Mouse (Mus musculus): ENCODE data around the gene Hoxa10. TPM values are rescaled to one million over a fixed set of nuclear protein-coding genes. Genes with fewer than 3 reads are reported as not detected.

Hoxa10 gene
- 1 to 10 TPM in 1 of 26 experiments, not detected in 25; 3.9 TPM for total RNA-seq (2018; cell fraction: chromatin; rRNA removed)
- not detected for total RNA-seq (2018; cell fraction: cytosol; rRNA removed)
- total RNA-seq (2018; cell fraction: nucleus; rRNA removed) = under 1 TPM in 1 of 26 experiments, not detected in 25; 0.82 TPM
- polyA plus RNA-seq (2018) = not detected in 3 replicates

DNA sequence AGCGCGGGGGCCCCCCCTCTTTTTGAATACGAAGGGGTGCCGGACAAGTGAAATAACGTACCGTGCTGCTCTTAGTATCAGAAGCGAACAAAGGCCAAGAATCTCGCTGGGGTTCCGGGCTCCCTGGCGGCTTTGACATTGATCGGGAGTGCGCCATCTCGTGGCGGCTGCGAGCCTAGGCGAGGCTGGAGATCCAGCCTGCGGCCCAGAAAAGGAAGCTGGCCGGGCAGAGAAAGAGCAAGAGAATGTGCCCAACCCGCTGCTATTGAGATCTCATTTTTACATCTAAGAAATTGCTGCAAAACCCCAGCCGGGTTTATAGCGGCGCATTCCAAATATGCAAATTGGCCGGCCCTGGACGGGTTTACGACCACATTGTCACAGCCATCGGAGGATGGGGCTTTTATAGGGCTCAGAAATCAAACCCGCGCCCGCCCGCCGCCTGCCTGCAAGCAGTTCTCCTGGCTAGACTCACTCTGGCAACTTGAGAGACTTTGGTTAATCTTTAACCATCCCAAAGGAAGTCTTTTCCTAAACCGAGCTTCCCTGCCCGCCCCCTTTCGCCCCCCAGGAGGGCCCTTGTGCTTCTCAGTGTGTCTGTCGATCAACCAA lies at the start of gene Hoxa10:
Gene Hoxa10, minus strand, starts transcription at position 466 of the 612 bp plus-strand sequence.
- Histone ChIP-seq H3K36me3 (ENCODE audit: inconsistent target) (no peaks in the 10 kb centered on the region), H3K4me3 (ENCODE audit: inconsistent target) (no peak within 1 kb of the TSS), H3K79me2 (ENCODE audit: inconsistent target) (no peaks in the 10 kb centered on the region), H3K27ac (no peak within 1 kb of the TSS)
- 6% methylated on average over 35 of the region's 35 CpGs for WGBS (ENCODE audit: missing documents)

DNA sequence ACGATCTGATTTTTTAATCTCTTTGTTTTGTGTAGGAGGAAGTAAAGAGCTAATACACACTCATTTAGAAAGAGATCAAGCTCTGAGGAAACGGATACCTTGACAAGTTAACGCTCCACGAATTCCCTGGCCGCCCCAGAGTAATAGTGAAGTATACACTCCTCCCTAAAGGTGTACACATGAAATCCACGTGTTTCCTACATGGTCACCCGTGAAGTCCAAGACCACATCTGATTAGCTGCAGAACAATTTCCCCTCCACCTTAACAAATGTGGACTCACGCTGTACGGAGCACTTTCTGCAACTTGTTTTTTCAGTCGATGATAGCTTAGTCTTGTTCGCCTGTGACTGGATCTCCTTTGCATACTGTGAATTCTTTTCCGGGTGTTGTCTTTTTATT lies 49.5 kb upstream of the Hoxa10 start:
- no peaks in the 10 kb centered on the region for H3K79me2 ChIP-seq (ENCODE audit: inconsistent target)
- H3K4me3 ChIP-seq (ENCODE audit: inconsistent target) = no peak overlapping the region
- H3K27ac ChIP-seq = no peak overlapping the region
- WGBS (ENCODE audit: missing documents) = 6% methylated on average over 12 of the region's 12 CpGs
- no peaks in the 10 kb centered on the region for H3K36me3 ChIP-seq (ENCODE audit: inconsistent target)

DNA sequence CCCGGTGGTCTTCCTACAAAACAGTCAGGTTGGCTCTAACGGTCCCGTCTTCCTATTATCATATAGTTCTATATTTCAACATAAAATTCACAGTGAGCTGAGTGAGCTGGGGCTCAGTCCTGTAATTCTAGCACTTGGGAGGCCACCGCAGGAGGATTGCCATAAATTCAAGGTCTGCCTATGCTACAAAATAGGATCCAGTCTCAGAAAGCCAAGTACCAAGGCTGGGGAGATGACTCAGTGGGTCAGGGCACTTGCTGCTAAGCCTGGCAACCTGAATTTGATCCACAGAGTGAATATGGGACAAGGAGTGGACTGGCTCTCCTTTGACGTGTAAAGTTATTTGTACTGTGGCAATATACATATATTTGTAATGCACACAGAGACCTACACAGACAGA lies 43.2 kb upstream of the Hoxa10 start:
- no peaks in the 10 kb centered on the region for H3K36me3 ChIP-seq (ENCODE audit: inconsistent target)
- 96% methylated on average over 5 of the region's 5 CpGs for WGBS (ENCODE audit: missing documents)
- H3K79me2 ChIP-seq (ENCODE audit: inconsistent target) = no peaks in the 10 kb centered on the region
- H3K4me3 ChIP-seq (ENCODE audit: inconsistent target) = no peak overlapping the region
- no peak overlapping the region for H3K27ac ChIP-seq

DNA sequence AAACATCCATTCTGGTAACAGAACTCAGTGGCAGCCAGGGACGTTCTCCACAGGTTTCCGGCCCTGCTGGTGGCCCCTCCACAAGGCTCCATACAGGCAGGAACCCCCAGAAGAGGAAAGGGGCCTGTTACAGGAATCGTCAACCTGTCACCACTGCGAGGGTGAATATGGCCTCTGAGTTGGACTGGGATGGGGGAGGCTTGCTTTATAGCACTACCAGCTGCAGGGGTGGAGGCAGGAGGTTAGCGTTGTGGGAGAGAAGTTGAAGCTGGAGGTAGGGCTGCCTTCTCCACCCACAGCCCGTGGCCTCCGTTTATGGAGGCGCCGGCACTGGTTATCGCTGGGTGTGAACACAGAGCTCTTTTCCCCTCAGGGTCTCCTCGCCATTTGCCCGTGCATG lies 40.4 kb upstream of the Hoxa10 start:
- 19% methylated on average over 12 of the region's 12 CpGs for WGBS (ENCODE audit: missing documents)

DNA sequence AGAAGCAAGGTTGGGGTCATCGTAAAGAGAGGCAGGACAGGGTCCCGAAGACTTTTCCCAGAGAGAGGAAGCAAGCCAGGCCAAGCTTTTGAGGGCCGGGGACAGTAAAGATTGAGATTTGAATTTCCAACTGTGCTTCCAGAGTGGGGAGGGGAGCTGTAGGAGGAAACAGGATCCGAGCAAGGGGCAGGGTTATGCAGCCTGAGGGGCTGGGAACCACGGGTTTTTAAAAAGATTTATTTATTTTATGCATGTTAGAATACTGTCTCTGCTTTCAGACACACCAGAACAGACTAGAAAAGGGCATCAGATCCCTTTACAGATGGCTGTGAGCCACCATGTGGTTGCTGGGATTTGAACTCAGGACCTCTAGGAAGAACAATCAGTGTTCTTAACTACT lies 36.3 kb upstream of the Hoxa10 start:
- H3K27ac ChIP-seq = no peak overlapping the region
- no peak overlapping the region for H3K4me3 ChIP-seq (ENCODE audit: inconsistent target)
- WGBS (ENCODE audit: missing documents) = 39% methylated on average over 5 of the region's 5 CpGs
- no peaks in the 10 kb centered on the region for H3K36me3 ChIP-seq (ENCODE audit: inconsistent target)
- H3K79me2 ChIP-seq (ENCODE audit: inconsistent target) = no peaks in the 10 kb centered on the region

More for the DNA sequence above, 40.4 kb upstream of the Hoxa10 start:
- H3K4me3 ChIP-seq (ENCODE audit: inconsistent target) = no peak overlapping the region
- no peaks in the 10 kb centered on the region for H3K36me3 ChIP-seq (ENCODE audit: inconsistent target)
- H3K27ac ChIP-seq = no peak overlapping the region
- no peaks in the 10 kb centered on the region for H3K79me2 ChIP-seq (ENCODE audit: inconsistent target)

DNA sequence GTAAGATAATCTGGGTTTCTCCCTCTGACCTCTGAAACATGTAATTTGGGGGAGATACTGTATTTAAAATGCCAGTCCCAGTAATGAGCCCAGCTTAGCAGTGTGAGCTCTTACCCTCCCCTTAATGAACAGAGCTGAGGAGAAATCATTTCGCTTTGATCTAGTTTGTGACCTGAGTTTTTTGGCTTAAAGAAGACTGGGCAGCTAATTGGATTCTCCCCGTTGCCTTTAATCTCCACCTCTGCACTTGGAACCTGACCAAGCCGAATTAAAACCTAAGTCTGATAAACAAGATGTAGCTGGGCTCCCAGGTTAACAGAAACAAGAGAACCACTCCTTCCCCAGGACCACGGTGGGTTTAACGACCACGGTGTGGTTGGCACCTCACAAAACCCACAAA lies 35.7 kb upstream of the Hoxa10 start:
- Histone ChIP-seq H3K79me2 (ENCODE audit: inconsistent target) (no peaks in the 10 kb centered on the region), H3K27ac (no peak overlapping the region), H3K36me3 (ENCODE audit: inconsistent target) (no peaks in the 10 kb centered on the region), H3K4me3 (ENCODE audit: inconsistent target) (no peak overlapping the region)
- WGBS (ENCODE audit: missing documents) = 26% methylated on average over 6 of the region's 6 CpGs

DNA sequence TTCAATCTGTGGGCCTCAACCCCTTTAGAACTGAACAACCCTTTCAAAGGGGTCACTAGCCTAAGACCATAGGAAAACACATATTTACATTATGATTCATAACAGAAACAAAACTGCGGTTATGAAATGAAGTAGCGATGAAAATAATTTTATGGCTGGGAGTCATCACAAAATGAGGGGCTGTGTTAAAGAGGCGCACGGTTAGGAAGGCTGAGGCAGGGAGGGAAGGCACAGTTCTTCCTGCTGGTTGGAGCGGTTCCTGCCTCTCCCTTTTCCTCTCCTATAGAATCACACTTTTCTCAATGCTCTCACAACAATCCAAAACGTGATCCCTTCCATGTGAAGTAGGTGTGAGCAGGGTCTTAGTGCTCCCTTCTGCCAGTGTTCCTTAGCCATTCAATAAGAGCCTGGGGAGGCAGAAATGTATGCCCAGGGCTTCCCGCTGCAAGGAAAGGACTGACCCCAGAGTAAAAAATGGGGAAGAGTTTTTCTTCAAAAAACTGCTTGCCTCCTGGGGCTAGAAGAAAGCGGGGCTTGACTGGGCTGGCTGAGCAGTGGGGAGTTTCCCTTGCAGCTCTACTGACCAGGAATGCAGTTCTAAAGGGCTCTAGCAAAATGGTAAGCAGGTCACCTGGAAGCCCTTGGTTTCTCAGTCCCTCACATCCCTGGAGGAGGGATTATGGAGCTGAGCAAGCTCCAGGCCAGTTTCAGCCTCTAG lies 35.1 kb upstream of the Hoxa10 start:
- Histone ChIP-seq H3K27ac (no peak overlapping the region), H3K4me3 (ENCODE audit: inconsistent target) (no peak overlapping the region), H3K79me2 (ENCODE audit: inconsistent target) (no peaks in the 10 kb centered on the region), H3K36me3 (ENCODE audit: inconsistent target) (no peaks in the 10 kb centered on the region)
- WGBS (ENCODE audit: missing documents) = 49% methylated on average over 8 of the region's 8 CpGs

DNA sequence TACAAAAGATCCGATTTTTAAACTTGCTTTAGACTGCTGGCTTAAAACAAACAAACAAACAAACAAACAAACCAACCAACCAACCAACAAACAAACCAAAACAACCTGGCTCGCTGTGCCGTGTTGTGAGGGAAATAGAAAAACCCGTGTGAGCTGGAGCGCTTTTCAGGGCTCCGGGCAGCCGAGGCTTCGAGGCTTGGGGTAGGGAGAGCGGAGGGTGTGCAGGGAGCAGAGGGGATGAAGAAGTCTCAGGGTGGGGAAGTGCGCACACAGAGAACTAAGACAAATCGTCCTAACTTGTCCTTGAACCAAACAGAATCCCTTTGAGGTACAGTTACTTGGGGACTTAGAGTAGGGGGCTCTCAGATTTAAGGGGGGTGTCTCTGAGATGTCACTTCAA lies 33.9 kb upstream of the Hoxa10 start:
- H3K79me2 ChIP-seq (ENCODE audit: inconsistent target) = no peaks in the 10 kb centered on the region
- no peak overlapping the region for H3K4me3 ChIP-seq (ENCODE audit: inconsistent target)
- WGBS (ENCODE audit: missing documents) = 14% methylated on average over 11 of the region's 11 CpGs
- no peak overlapping the region for H3K27ac ChIP-seq
- no peaks in the 10 kb centered on the region for H3K36me3 ChIP-seq (ENCODE audit: inconsistent target)

DNA sequence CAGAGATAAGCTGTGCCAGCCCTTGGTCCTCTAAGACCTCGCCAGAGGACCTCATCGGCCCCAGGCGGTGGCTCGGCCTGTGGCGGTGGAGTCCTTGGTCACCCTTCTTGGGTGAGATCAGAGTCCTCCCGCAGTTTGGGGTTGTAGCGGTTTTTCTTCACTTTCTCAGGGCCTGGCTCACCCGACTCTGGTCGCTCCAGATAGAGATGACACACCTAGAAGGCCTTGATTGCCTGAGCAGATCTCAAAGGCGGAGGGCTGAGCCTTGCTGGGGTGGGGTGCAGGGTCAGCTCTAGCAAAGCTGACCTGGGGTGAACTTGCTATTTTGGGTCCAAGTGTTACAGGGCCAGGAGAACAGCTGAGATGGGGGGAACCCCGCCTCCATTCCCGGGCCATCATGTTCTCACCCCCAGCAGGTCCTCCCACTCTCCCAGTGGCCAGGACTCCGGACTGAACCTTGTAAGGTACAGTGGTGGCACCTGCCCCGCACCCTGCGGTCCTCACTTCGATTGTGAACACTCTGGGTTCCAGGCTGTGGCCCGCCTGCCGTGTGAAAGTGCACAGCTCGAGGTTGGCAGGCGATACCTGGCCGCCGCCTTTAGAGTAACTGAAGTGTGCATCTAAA lies 33.1 kb upstream of the Hoxa10 start:
- no peak overlapping the region for H3K27ac ChIP-seq
- no peaks in the 10 kb centered on the region for H3K36me3 ChIP-seq (ENCODE audit: inconsistent target)
- no peaks in the 10 kb centered on the region for H3K79me2 ChIP-seq (ENCODE audit: inconsistent target)
- WGBS (ENCODE audit: missing documents) = 24% methylated on average over 22 of the region's 22 CpGs
- no peak overlapping the region for H3K4me3 ChIP-seq (ENCODE audit: inconsistent target)

DNA sequence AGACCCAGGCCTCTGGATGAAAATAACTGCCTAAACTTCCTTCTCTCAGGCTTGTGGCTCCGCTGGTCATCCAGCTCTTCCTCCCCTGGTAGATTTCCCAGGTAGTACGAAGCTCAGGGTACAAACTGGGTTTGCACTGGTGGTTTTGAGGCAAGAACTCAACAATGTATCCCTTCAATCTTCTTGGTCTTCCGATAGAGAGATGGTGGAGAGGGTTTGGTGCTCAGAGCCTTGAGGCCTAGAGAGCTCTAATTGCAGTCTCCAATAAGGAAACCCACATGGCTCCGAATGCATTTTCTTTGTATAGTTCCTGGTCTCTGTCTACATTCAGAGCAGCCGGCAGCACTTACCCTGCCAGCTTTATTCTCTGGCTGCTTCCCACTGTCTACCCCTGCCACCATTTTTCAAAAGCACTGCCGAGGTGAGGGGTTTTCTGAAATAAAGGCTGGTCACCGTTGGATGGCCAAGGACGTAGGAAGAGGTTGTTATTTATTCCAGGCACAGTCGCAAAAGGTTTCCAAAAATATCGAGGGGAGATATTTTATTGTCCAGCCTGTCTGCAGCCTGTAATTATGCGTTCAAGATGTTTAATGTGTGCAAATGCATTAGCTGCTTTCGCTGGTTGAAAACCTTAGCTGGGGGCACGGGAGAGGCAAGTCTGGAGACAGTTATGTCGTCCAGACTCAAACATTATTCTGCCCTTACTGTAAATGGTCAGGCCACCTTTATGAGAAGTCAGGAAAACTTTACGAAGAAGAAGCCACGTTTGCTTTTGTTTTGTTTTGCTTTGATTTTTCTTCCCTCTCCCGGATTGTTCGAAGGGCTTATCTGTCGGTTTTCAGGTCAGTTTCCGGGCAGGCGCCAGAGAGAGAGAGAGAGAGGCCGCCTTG lies 32.4 kb upstream of the Hoxa10 start:
- 37% methylated on average over 22 of the region's 22 CpGs for WGBS (ENCODE audit: missing documents)
- H3K4me3 ChIP-seq (ENCODE audit: inconsistent target) = no peak overlapping the region
- H3K27ac ChIP-seq = no peak overlapping the region
- H3K36me3 ChIP-seq (ENCODE audit: inconsistent target) = no peaks in the 10 kb centered on the region
- H3K79me2 ChIP-seq (ENCODE audit: inconsistent target) = no peaks in the 10 kb centered on the region

DNA sequence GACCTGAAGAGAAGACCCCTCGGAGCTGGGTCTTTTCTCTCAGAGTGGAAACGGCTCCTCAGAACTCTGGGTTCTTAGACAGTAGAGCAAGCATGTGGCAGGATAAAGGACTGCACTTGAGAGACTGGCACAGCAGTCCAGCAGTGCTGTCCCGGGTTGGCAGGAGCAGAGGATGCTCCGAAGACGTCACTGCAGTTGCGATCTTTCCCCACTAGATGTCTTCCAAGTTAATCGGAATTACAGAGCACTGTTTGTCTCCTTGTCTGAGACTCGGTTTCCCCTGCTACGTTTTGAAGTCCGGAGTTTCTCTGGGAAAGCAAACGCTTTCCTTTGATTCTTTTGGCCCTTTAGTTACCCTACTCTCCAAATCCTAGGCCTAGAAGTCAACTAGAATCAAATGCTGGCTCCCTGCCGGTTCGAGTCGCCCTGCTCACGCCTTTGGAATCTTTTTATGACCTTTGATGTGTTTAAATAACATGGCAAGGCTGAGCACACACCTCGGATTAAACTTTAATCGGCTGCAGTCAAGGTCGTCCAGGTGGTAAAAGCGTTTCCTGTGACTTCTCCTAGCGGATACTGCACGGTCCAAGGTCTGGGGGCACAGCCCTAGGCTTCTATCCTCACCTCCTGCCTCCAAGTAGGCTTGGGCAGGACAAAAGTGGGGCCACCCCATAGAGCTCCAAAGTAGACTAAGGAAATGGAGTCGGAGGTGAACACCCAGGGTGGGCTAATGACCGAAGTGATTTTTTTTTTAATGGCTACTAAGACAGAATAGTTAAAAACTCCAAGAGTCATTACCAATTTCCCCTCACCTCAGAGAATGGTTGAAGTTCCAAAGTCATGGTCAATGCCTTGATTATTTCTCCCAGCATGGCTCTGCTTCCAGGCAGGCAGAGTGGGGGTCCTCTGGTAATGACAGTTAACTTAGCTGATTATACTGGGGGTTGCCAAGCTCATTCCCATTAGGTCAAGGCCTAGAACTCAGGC lies 30.1 kb upstream of the Hoxa10 start:
- H3K4me3 ChIP-seq (ENCODE audit: inconsistent target) = no peak overlapping the region
- H3K27ac ChIP-seq = no peak overlapping the region
- 24% methylated on average over 23 of the region's 23 CpGs for WGBS (ENCODE audit: missing documents)
- H3K79me2 ChIP-seq (ENCODE audit: inconsistent target) = no peaks in the 10 kb centered on the region
- no peaks in the 10 kb centered on the region for H3K36me3 ChIP-seq (ENCODE audit: inconsistent target)

DNA sequence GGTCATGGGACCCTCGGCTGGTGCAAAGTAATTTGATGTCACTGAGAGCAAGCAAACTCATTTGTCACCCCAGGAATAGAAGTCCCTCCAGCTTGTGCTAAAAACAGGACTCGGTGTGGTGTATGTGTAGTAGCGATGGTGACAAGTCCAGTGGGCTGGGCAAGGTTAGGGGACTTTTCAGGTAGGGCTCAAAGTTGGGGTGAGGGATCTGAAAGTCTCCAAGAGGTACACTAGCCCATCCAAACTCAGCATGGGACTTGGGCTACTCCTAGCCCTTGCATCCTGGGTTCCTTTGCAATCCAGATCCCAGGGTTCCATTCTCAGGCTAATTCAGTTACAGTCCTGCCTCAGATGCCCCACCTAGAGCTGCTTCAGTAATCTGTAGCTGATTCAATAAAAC lies 28.1 kb upstream of the Hoxa10 start:
- Histone ChIP-seq H3K36me3 (ENCODE audit: inconsistent target) (no peaks in the 10 kb centered on the region), H3K4me3 (ENCODE audit: inconsistent target) (no peak overlapping the region), H3K79me2 (ENCODE audit: inconsistent target) (no peaks in the 10 kb centered on the region), H3K27ac (no peak overlapping the region)
- 31% methylated on average over 3 of the region's 3 CpGs for WGBS (ENCODE audit: missing documents)

DNA sequence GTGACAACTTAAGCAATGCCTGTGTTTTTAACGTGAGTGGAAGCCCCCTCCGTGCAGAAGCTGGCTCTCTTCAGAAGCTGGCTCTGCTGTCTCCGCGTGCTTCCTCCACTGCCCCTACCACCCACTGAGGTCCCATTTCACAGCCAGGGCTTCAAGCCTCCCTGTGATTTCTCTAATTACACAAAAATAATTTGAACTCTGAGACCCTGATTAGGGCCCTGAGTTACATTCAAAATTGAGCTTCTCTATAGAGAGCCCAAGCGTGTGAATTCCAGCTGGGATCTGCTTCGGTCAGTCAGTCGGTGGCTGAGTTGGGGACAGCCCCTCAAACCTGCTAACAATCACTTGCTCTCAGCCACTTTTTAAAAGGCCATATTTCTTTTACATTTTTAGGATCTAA lies 27.7 kb upstream of the Hoxa10 start:
- no peaks in the 10 kb centered on the region for H3K36me3 ChIP-seq (ENCODE audit: inconsistent target)
- WGBS (ENCODE audit: missing documents) = 23% methylated on average over 7 of the region's 7 CpGs
- H3K27ac ChIP-seq = no peak overlapping the region
- no peak overlapping the region for H3K4me3 ChIP-seq (ENCODE audit: inconsistent target)
- no peaks in the 10 kb centered on the region for H3K79me2 ChIP-seq (ENCODE audit: inconsistent target)

All from macrophage (primary cell).